Mouse (Mus musculus) adrenal gland, adult 10 weeks (tissue): ENCODE measurements around the gene Rab1a. TPM values are rescaled to one million over a fixed set of nuclear protein-coding genes. Genes with fewer than 3 reads are reported as not detected.

Experiments
- polyA plus RNA-seq: library from polyadenylated mRNA; stranded (reverse); fragments of 350-450 nt; fragmentation: Illumina TruSeq; extraction: RNeasy Lipid Tissue Mini Kit (QIAGEN cat#74804); gene quantifications from one replicate; pipeline ENCODE4 v1.2.3, GENCODE M21; 2014; ENCODE audit warnings: low read depth, low replicate concordance

Gene Rab1a
- polyA plus RNA-seq: 629 TPM

DNA sequence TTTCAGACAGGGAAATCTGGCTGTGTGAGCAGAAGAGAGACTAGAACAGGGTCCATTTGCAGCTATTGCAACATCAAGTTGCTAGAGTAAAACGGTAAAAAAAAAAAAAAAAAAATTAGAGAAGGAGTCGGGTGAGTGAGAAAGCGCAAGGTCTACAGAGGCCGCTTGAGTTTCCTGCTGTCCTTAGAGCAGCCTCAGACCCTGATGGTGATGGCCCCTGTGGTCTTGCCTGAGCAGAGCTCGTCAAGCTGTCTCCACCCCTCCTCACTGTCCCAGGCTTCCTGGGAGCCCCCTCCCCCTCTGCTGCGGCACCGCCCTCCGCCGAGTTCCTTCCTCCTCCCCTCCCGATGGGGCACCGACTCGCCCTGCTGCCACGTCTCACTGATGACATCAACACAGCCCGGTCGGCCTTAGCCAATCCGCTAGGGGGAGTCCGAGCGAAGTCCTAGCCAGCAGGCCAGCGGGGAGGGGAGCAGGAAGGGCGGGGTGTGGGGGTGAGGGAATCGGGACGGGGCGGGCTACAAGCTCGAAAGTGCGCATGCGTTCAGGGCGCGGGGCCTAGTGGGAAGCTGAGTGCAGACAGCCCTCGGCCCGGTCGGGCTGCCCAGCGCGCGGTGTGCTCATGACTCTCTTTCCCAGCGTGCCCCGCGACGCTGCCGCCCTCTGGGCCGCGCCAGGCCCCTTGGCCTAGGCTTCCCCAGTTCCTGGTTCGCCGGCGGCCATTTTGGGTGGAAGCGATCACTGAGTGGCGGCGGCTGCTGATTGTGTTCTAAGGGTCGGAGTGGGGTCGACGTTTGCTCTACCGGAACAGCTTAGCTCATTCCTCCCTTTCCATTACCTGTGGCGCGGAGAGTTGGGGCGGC is at the start of gene Rab1a:
Rab1a (plus strand) TSS at position 720 of the 863 bp plus-strand sequence.

DNA sequence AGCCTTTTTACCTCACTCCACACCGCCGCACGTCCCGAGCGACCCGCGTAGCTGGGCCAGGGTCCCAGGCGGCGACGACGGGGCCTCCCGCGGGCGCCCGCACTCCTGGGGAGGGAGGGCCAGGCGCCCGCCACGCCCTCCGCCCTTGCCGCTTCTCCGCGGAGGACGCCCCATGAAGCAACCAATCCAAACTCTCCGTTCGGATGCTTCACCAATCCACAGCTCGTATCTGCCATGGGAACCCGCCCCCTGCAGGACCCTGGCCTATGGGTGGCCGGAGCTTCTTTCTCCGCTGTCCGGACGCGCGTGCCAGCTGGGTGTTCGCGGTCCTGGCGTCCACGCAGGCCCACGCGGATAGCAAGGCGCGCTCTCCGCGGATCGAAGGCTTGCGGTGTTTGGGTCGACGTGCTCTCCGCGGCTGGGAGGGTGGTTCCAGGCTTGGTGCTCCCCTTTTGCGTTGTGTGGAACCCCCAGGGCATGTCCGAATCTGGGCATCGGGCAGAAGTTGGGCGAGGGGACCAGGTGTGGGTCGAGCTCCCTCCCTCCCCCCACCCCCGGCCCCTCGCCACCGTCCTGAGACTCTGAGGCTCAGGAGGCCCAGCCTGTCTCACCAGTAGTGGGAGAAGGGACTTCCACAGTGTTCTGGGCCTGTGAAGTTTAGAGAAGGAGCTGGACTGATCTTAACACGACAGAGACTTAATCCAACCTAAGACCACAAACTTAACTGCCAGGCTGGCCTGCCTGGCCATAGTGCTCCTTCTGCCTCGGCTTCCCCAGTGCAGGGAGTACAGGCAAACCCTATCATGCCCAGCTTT is 48.3 kb downstream of the Rab1a start, which contains the start of gene Cep68:
Cep68 (minus strand) TSS at position 134 of the 815 bp plus-strand sequence.

Other genes starting within 250 kb of the Rab1a start
- gene Actr2, start 88.5 kb upstream of the Rab1a start, polyA plus RNA-seq: 375 TPM
- gene Cep68, start 48.0 kb downstream of the Rab1a start, polyA plus RNA-seq: 27.9 TPM
- 9.8 TPM for gene Slc1a4, start 131.3 kb downstream of the Rab1a start, polyA plus RNA-seq